Mouse (Mus musculus) CH12.LX (cell line): ENCODE results near the gene Pex5. TPM values are rescaled to one million over a fixed set of nuclear protein-coding genes. Genes with fewer than 3 reads are reported as not detected.

ENCODE experiments used
- DNase-seq: peaks from one replicate; pipeline ENCODE4 v3.0.0-alpha.2; 2013; ENCODE audit errors: extremely low read depth
- H3K27ac ChIP-seq: 2 replicates; pipeline ENCODE4 v1.5.1; 2012; ENCODE audit warnings: low read depth, mild to moderate bottlenecking, control low read depth, moderate library complexity; ENCODE audit not compliant: insufficient read depth
- H3K27me3 ChIP-seq: replicated peaks from 2 replicates; pipeline ENCODE3; 2012; ENCODE audit warnings: inconsistent platforms
- H3K36me3 ChIP-seq, 2 experiments: replicated peaks in 1 of 2; 2 replicates each; pipeline versions ENCODE3 to v1.6.1; 2012; ENCODE audit warnings: inconsistent platforms in 1 of 2, low read length in 1 of 2, mild to moderate bottlenecking in 1 of 2, mixed read lengths in 1 of 2, moderate library complexity in 1 of 2; ENCODE audit not compliant: control insufficient read depth in 1 of 2, insufficient read depth in 1 of 2
- H3K4me1 ChIP-seq, 2 experiments: 2 replicates each; pipeline ENCODE4 v1.6.1; 2012; ENCODE audit warnings: inconsistent platforms in 1 of 2, moderate library complexity in 1 of 2; ENCODE audit not compliant: insufficient read depth in 2 of 2, control insufficient read depth in 1 of 2
- H3K4me2 ChIP-seq: 2 replicates; pipeline ENCODE4 v1.6.1; 2012; ENCODE audit warnings: low read depth, mild to moderate bottlenecking, control low read depth; ENCODE audit not compliant: poor library complexity, insufficient read depth, severe bottlenecking
- H3K4me3 ChIP-seq, 3 experiments: fragments of 150-350 bp in 1 of 3; sonication (generic) in 1 of 3; replicated peaks in 1 of 3; 2 replicates each; pipeline versions ENCODE3 to v1.5.1; 2011 to 2012; ENCODE audit warnings: low read depth in 2 of 3, low read length in 2 of 3, mild to moderate bottlenecking in 2 of 3, moderate library complexity in 2 of 3, control low read depth in 1 of 3, improper control_type of control experiment in 1 of 3, inconsistent platforms in 1 of 3, mixed read lengths in 1 of 3; ENCODE audit not compliant: poor library complexity in 1 of 3
- H3K79me2 ChIP-seq: replicated peaks from 2 replicates; pipeline ENCODE4 v1.6.1; 2012; ENCODE audit warnings: mild to moderate bottlenecking, moderate library complexity; ENCODE audit not compliant: control insufficient read depth, poor library complexity, insufficient read depth, severe bottlenecking; ENCODE audit errors: extremely low read depth
- H3K9ac ChIP-seq: 2 replicates; pipeline ENCODE4 v1.6.1; 2012; ENCODE audit warnings: low read depth, mild to moderate bottlenecking, control low read depth, moderate library complexity; ENCODE audit not compliant: insufficient read depth
- H3K9me3 ChIP-seq: replicated peaks from 2 replicates; pipeline ENCODE3; 2012; ENCODE audit warnings: low read length, inconsistent platforms, mixed read lengths
- E2F4 ChIP-seq: IDR thresholded peaks from 2 replicates; pipeline ENCODE4 v1.6.1; 2011; ENCODE audit warnings: low read depth, low read length, improper control_type of control experiment; ENCODE audit not compliant: insufficient replicate concordance
- ELF1 ChIP-seq: IDR thresholded peaks from 2 replicates; pipeline ENCODE4 v1.6.1; 2014; ENCODE audit warnings: low read depth, mild to moderate bottlenecking, inconsistent platforms, low read length, improper control_type of control experiment
- EP300 ChIP-seq: IDR thresholded peaks from 2 replicates; pipeline ENCODE4 v1.6.1; 2011; ENCODE audit warnings: low read length, improper control_type of control experiment
- ETS1 ChIP-seq: conservative IDR thresholded peaks from 2 replicates; pipeline ENCODE4 v1.6.1; 2012; ENCODE audit warnings: low read depth, mild to moderate bottlenecking, inconsistent platforms, low read length, improper control_type of control experiment, moderate library complexity
- GABPA ChIP-seq: IDR thresholded peaks from 2 replicates; pipeline ENCODE4 v1.6.1; 2012; ENCODE audit warnings: low read depth, low read length, improper control_type of control experiment, inconsistent platforms; ENCODE audit not compliant: insufficient replicate concordance
- JUN ChIP-seq: IDR thresholded peaks from 2 replicates; pipeline ENCODE4 v1.6.1; 2011; ENCODE audit warnings: low read depth, mild to moderate bottlenecking, low read length, improper control_type of control experiment, moderate library complexity; ENCODE audit not compliant: insufficient read depth
- JUND ChIP-seq: conservative IDR thresholded peaks from 2 replicates; pipeline ENCODE4 v1.6.1; 2011; ENCODE audit warnings: low read depth, low read length, improper control_type of control experiment
- MAFK ChIP-seq: IDR thresholded peaks from 2 replicates; pipeline ENCODE4 v1.6.1; 2011; ENCODE audit warnings: low read length, improper control_type of control experiment; ENCODE audit not compliant: insufficient replicate concordance
- MAZ ChIP-seq: IDR thresholded peaks from 2 replicates; pipeline ENCODE4 v1.6.1; 2012; ENCODE audit warnings: low read depth, mild to moderate bottlenecking, inconsistent platforms, low read length, improper control_type of control experiment, moderate library complexity
- MEF2A ChIP-seq: IDR thresholded peaks from 2 replicates; pipeline ENCODE4 v1.6.1; 2014; ENCODE audit warnings: low read depth, mild to moderate bottlenecking, inconsistent platforms, low read length, improper control_type of control experiment, borderline replicate concordance
- MXI1 ChIP-seq: IDR thresholded peaks from 2 replicates; pipeline ENCODE4 v1.6.1; 2011; ENCODE audit warnings: mild to moderate bottlenecking, low read depth, low read length, improper control_type of control experiment
- PAX5 ChIP-seq: IDR thresholded peaks from 2 replicates; pipeline ENCODE4 v1.6.1; 2012; ENCODE audit warnings: low read length, inconsistent platforms, mixed read lengths
- RCOR1 ChIP-seq: conservative IDR thresholded peaks from 2 replicates; pipeline ENCODE4 v1.6.1; 2012; ENCODE audit warnings: low read depth, mild to moderate bottlenecking, inconsistent platforms, low read length, improper control_type of control experiment
- SIN3A ChIP-seq: IDR thresholded peaks from 2 replicates; pipeline ENCODE4 v1.6.1; 2012; ENCODE audit warnings: low read length, improper control_type of control experiment, inconsistent platforms
- TBP ChIP-seq: conservative IDR thresholded peaks from 2 replicates; pipeline ENCODE4 v1.6.1; 2011; ENCODE audit warnings: low read depth, low read length, improper control_type of control experiment
- TCF12 ChIP-seq: IDR thresholded peaks from 2 replicates; pipeline ENCODE4 v1.6.1; 2014; ENCODE audit warnings: low read depth, mild to moderate bottlenecking, inconsistent platforms, low read length, improper control_type of control experiment
- UBTF ChIP-seq: IDR thresholded peaks from 2 replicates; pipeline ENCODE4 v1.6.1; 2012; ENCODE audit warnings: low read depth, mild to moderate bottlenecking, inconsistent platforms, low read length, improper control_type of control experiment, moderate library complexity
- USF1 ChIP-seq: IDR thresholded peaks from 2 replicates; pipeline ENCODE4 v1.6.1; 2014; ENCODE audit warnings: low read depth, mild to moderate bottlenecking, inconsistent platforms, low read length, improper control_type of control experiment
- ZKSCAN1 ChIP-seq: IDR thresholded peaks from 2 replicates; pipeline ENCODE4 v1.6.1; 2012; ENCODE audit warnings: low read depth, inconsistent platforms, low read length, improper control_type of control experiment, borderline replicate concordance
- ZMIZ1 ChIP-seq: IDR thresholded peaks from 2 replicates; pipeline ENCODE4 v1.6.1; 2012; ENCODE audit warnings: low read depth, mild to moderate bottlenecking, inconsistent platforms, low read length, improper control_type of control experiment
- ZNF384 ChIP-seq: IDR thresholded peaks from 2 replicates; pipeline ENCODE4 v1.6.1; 2012; ENCODE audit warnings: low read depth, low read length, improper control_type of control experiment, inconsistent platforms
- dilution Hi-C: fragments of 300-500 bp; cut with MboI; formaldehyde crosslinking; loops from 2 replicates; pipeline ENCODE4 v1.14.3; 2020; ENCODE audit warnings: low sequenced_read_pairs; ENCODE audit not compliant: extremely low pct_unique_long_range_greater_than_20kb, extremely low pct_ligation_motif_present
- in situ Hi-C: fragments of 300-500 bp; cut with MboI; formaldehyde crosslinking; loops from 3 replicates; pipeline ENCODE4 v1.14.3; 2019; ENCODE audit warnings: low sequenced_read_pairs, low pct_ligation_motif_present, low pct_unique_long_range_greater_than_20kb, mixed read lengths
- polyA plus RNA-seq: library from polyadenylated mRNA; unstranded; fragments of >175 nt; gene quantifications from 2 replicates; pipeline ENCODE4 v1.2.1, GENCODE M21; 2012; ENCODE audit warnings: low read depth; ENCODE audit not compliant: insufficient read length
- total RNA-seq, 2 experiments: library from RNA; depleted of rRNA; stranded (reverse); fragments of 300-350 nt in 1 of 2; fragments of >200 nt in 1 of 2; gene quantifications; 2 replicates each; pipeline ENCODE4 v1.2.3; 2012 to 2014

Pex5 gene
- total and polyA plus RNA-seq, 3 experiments, result 21.2 to 29.2 (median 24.6) TPM

GRCm38 (mm10) chr6:124424068-124424498 is 9.2 kb upstream of the Pex5 start:
- no peak overlapping the region for H3K9ac ChIP-seq
- no peak for DNase-seq
- H3K79me2 ChIP-seq, result no peaks in the 10 kb centered on the region
- H3K36me3 ChIP-seq, result peaks cover 0 to 9% of the 10 kb centered on the region in 2 experiments
- peaks cover 2% of the 10 kb centered on the region for H3K9me3 ChIP-seq
- no peak overlapping the region for H3K4me2 ChIP-seq
- TF ChIP-seq PAX5 (no peak), ELF1 (no peak), ZKSCAN1 (no peak), E2F4 (no peak), JUN (no peak), EP300 (no peak), RCOR1 (no peak), ZNF384 (no peak), SIN3A (no peak), ETS1 (no peak), MEF2A (no peak), MAZ (no peak), ZMIZ1 (no peak)
- H3K27ac ChIP-seq, result no peak overlapping the region
- dilution Hi-C loops (no loop called here), in situ Hi-C loops (no loop called here)
- H3K4me1 ChIP-seq, result peaks cover 4 to 6% of the 10 kb centered on the region in 2 experiments; a peak in 1 of 4 replicates
- H3K27me3 ChIP-seq, result no peaks in the 10 kb centered on the region
- no peak overlapping the region for H3K4me3 ChIP-seq

DNA sequence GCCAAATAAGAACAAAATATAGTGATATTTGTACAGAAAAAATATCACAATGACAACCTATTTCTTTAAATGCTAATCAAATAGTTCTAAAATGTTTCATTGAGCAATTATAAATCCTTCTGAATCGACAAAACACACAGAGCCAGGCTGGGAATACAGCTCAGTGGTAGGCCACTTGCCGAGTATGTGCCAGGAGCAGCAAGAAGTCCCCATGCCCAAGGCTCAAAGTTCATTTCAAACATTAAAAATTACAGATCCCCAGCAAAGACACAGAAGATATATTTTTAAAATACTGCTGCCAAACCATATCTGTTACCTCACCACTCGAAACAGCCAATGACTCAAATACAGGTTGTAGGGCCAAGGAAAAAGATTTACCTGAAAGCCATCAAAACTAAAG is 3.8 kb upstream of the Pex5 start:
- Histone ChIP-seq H3K79me2 (0 out of 2 replicates have a peak, but pooled peaks cover 2% of the 10 kb centered on the region), H3K36me3 (peaks cover 0 to 3% of the 10 kb centered on the region in 2 experiments), H3K9me3 (peaks cover 2% of the 10 kb centered on the region), H3K9ac (no peak overlapping the region), H3K4me1 (peaks cover 0 to 9% of the 10 kb centered on the region in 2 experiments; a peak in 1 of 4 replicates), H3K4me3 (no peak overlapping the region)
- in situ Hi-C loops, result no loop called here
- TF ChIP-seq MXI1 (no peak), JUN (no peak), TCF12 (no peak), ZMIZ1 (no peak), GABPA (no peak), ETS1 (no peak), USF1 (no peak), MEF2A (no peak), MAFK (no peak), JUND (no peak), UBTF (no peak), TBP (no peak), SIN3A (no peak)
- TF ChIP-seq, all 38 proteins: peak for 0
- dilution Hi-C loops, result no loop called here
- Histone ChIP-seq H3K27ac (no peak overlapping the region), H3K27me3 (no peaks in the 10 kb centered on the region), H3K4me2 (no peak overlapping the region)
- no peak for DNase-seq
